Mouse (Mus musculus): ENCODE measurements around the gene Brd2.
A peak's percentile ranks its signal among the peaks of the same experiment; 100 is the strongest.
"Not testable (repeated sequence)": the region's sequence is repeated elsewhere in the genome, so short reads cannot be mapped to it uniquely, and the experiment has no call there.

The Brd2 gene

GRCm38 (mm10) chr17:34122188-34122984 lies at the start of gene Brd2:
Gene Brd2 (minus strand): TSS chr17:34122634.
- peak; percentile 94 to 97 for DNase-seq (ENCODE audit: low spot score in 2 of 2)

- peak in 1 of 2 experiments; percentile 68 for DNase-seq (ENCODE audit: low spot score in 2 of 2)
These were observed 48.6 kb upstream of the Brd2 start for GRCm38 (mm10) chr17:34170877-34171498.

GRCm38 (mm10) chr17:34170487-34170876 lies 48.0 kb upstream of the Brd2 start:
- no peak for DNase-seq (ENCODE audit: low spot score in 2 of 2)

- DNase-seq (ENCODE audit: low spot score in 2 of 2), result no peak
These were observed 46.8 kb upstream of the Brd2 start for GRCm38 (mm10) chr17:34169279-34169678.

GRCm38 (mm10) chr17:34165033-34165730 lies 42.7 kb upstream of the Brd2 start:
- DNase-seq (ENCODE audit: low spot score in 2 of 2), result no peak

- no peak for DNase-seq (ENCODE audit: low spot score in 2 of 2)
These were observed 41.9 kb upstream of the Brd2 start for GRCm38 (mm10) chr17:34164202-34164895.

- no peak for DNase-seq (ENCODE audit: low spot score in 2 of 2)
These were observed 33.1 kb upstream of the Brd2 start for GRCm38 (mm10) chr17:34155534-34155933.

- no peak for DNase-seq (ENCODE audit: low spot score in 2 of 2)
These were observed 30.5 kb upstream of the Brd2 start, which contains the start of gene H2-DMb1 for GRCm38 (mm10) chr17:34152923-34153322. Gene H2-DMb1 (plus strand): TSS chr17:34153072.

GRCm38 (mm10) chr17:34144960-34145371 lies 22.5 kb upstream of the Brd2 start:
- DNase-seq (ENCODE audit: low spot score in 2 of 2), result no peak

GRCm38 (mm10) chr17:34144221-34144620 lies 21.8 kb upstream of the Brd2 start:
- DNase-seq (ENCODE audit: low spot score in 2 of 2), result not testable (repeated sequence)

GRCm38 (mm10) chr17:34143461-34143860 lies 21.0 kb upstream of the Brd2 start:
- no peak for DNase-seq (ENCODE audit: low spot score in 2 of 2)

- peak in 1 of 2 experiments; percentile 68 for DNase-seq (ENCODE audit: low spot score in 2 of 2)
These were observed 20.6 kb upstream of the Brd2 start, which contains the start of gene H2-DMb2 for GRCm38 (mm10) chr17:34143033-34143432. Gene H2-DMb2 (plus strand): TSS chr17:34143307.

- DNase-seq (ENCODE audit: low spot score in 2 of 2), result no peak
These were observed 20.1 kb upstream of the Brd2 start for GRCm38 (mm10) chr17:34142456-34143010.

GRCm38 (mm10) chr17:34141448-34141847 lies 19.0 kb upstream of the Brd2 start:
- no peak for DNase-seq (ENCODE audit: low spot score in 2 of 2)

GRCm38 (mm10) chr17:34140240-34140639 lies 17.8 kb upstream of the Brd2 start:
- DNase-seq (ENCODE audit: low spot score in 2 of 2), result no peak

GRCm38 (mm10) chr17:34139416-34139815 lies 17.0 kb upstream of the Brd2 start:
- DNase-seq (ENCODE audit: low spot score in 2 of 2), result no peak

GRCm38 (mm10) chr17:34138655-34139054 lies 16.2 kb upstream of the Brd2 start:
- DNase-seq (ENCODE audit: low spot score in 2 of 2), result no peak

- no peak for DNase-seq (ENCODE audit: low spot score in 2 of 2)
These were observed 15.2 kb upstream of the Brd2 start for GRCm38 (mm10) chr17:34137601-34138000.

- peak; percentile 96 to 97 for DNase-seq (ENCODE audit: low spot score in 2 of 2)
These were observed 13.1 kb upstream of the Brd2 start for GRCm38 (mm10) chr17:34135297-34136224.

GRCm38 (mm10) chr17:34134451-34134850 lies 12.0 kb upstream of the Brd2 start:
- DNase-seq (ENCODE audit: low spot score in 2 of 2), result no peak

Measured in frontal cortex, postnatal 10 days (tissue).